Mouse (Mus musculus) lung, postnatal 10 days (tissue): ENCODE data around the gene Tnc.
A peak's percentile ranks its signal among the peaks of the same experiment; 100 is the strongest.
"Not testable (repeated sequence)": the region's sequence is repeated elsewhere in the genome, so short reads cannot be mapped to it uniquely, and the experiment has no call there.

Experiments used
- DNase-seq: peaks from one replicate; pipeline ENCODE4 v3.0.0; 2021

Gene Tnc

DNA sequence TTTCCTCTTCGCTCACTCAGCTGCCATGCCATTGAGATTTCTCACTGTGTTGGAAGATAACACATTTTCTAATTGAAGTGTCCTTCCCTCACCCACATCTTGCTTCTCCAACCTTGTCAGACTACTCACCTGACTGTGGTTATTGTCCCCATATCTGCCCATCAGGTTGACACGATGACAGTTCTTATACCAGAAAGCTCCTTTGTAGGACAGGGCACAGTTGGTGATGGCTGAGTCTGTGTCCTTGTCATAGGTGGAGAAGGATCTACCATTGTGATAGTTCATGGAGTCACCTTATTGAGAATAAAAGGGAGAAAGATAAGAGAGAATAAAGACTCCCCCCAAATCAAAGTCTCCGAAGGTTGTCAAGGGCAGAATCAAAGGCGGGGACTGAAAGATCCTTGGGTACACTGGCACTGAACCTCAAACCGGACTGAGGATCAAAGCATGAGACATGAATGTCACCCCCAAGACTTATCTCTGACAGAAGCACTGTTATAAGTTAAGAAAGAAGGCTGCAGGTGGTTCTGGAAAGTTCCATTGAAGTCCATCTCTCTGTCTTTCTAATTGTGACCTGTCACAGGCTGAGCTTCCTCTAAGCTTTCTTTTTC, 84.9 kb downstream of the Tnc start:
- DNase-seq, result no peak

DNA sequence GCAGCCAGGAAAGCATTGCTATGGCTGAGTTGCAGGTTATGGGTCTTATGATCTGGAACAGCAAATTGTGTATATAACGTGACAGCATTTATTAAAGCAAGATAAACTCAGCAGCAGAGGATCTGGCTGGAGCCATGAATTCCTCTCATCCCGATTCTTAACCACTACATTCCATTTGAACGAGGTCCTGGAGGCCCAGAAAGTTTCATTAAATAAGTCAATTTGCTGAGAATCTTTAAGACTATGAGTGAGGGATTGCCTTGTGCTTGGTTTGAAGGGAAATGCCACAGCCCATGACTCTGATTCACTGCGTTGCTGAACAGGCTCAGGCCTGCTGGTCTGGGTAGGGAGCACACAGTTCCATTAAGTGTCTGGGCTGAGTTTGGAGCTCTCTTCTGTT, 88.2 kb downstream of the Tnc start:
- peak; percentile 31 for DNase-seq

DNA sequence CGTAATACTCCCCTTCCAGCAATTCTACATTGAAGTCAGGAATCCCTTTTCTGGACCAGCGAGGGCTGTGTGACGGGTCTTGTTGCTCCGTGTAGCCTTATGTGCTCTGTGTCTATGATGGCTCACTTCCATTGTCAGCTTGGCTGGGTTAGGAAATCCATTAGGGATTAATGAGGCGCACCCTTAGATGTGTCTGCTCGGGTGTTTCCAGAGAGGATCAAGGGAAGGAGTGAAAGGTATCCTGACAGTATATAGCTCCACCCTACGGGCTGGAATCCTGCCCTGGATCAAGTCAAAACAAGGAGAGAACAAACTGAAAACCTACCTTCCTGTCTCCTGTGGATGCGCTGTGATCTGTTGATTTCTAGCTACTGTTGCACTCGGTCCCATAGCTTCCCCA, 96.8 kb downstream of the Tnc start:
- no peak for DNase-seq

DNA sequence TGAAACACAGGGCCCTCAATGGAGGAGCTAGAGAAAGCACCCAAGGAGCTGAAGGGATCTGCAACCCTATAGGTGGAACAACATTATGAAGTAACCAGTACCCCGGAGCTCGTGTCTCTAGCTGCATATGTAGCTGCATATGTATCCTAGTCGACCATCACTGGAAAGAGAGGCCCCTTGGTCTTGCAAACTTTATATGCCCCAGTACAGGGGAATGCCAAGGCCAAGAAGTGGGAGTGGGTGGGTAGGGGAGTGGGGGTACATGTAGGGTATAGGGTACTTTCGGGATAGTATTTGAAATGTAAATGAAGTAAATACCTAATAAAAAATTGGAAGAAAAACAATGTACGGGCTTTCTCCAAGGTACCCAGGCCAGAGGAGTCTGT, 98.1 kb downstream of the Tnc start:
- not testable (repeated sequence) for DNase-seq

DNA sequence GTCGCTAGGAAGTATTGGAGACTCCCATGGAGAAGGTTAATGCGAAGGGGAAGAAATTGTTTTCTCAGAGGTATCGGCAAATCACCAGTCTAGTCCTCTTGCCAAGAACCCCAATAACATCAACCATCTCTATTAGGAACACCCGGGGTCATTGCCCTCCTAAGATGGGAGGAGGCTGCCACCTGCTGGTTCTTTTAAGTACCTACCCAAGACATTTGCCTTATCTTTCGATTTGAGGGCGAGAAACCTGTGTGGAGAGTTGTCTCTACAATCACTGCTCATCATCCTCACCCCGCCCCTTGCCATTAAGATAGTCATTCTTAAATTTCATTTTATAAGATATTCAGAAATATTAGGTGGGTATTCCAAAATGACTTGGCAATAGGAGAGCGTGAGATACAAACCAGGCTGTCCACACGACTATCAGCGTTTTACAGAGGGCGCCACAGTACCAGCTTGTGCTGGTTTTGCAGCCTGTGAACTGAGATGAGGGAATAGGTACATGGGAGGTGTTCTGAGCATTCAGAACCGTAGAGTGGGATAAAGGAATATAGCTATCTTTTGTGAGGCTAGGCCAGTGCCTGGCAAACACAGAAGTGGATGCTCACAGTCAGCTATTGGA, 98.6 kb downstream of the Tnc start:
- peak; percentile 69 for DNase-seq

DNA sequence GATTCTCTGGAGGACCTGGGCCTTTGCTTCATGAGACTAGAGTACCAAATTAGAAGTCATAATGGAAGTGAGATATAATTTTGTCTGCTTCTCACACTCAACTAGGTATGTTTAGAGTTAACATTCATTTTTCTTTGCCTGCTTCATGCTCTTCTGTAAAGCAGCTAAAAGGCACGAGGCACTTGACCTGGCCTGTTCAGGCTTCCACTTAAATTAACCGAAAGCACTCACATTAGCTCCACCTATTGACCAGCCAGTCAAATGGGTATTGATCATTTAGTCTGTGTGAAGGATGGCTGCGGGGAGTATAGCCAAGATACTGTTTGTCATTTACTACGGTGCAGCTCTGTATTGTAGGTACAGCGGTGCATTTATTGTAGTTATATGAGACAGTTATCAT, 103.0 kb downstream of the Tnc start:
- no peak for DNase-seq

DNA sequence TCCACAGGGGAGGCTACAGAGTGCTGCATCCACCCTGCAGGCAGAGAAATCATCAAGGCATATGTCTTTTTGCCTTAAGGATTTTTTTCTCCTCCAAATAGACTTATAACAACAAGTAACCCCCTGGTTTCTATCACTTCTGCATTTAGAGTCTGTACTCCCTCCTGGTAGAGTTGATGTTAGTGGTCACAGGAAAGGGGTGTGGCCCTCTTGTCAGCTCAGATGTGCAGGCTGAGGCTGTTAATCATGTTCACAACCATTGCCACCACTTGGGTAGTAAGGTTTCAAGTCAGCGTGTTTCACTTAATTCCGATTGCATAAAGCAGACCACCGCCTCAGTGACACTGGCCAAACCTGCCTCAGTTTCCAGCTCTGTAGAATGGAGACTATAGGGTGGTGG, 103.9 kb downstream of the Tnc start:
- no peak for DNase-seq

DNA sequence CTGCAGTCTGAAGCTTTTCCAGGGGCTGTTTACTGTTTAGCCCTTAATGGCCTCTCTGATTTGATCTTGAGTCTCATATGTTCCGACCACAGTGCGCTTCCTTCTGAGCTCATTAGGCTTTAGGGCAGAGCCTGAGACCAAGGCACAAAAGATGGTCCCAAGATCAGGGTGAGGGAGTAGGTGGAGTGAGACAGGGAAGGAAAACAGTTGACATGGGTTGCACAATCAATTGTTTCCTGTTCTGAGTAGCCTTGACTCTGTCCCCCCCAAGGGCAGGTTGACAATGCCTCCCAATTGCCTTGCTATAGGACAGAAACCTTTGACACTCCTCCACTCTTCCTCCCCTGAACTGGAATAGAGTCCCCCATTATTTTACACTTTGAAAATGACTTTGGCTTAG, 105.4 kb downstream of the Tnc start:
- DNase-seq, result no peak

DNA sequence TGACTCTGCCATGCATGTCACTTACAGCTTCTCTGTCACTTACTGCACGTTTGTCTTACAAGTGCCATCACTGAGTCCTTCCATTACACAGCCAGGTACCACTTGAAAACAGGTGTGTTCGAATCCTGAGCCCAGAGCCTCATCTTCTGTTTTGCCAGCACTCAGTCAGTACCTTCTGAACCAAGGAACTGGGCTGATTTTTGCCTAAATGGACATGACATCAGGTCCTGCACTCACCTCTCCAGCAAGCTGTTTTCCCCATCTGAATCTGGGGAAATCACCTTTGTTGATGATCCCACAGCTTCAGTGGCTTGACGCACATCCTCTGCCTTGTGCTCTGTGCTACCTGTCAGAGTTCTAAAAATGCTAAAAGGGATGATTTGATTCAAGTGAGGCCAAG, 107.4 kb downstream of the Tnc start:
- DNase-seq, result no peak

DNA sequence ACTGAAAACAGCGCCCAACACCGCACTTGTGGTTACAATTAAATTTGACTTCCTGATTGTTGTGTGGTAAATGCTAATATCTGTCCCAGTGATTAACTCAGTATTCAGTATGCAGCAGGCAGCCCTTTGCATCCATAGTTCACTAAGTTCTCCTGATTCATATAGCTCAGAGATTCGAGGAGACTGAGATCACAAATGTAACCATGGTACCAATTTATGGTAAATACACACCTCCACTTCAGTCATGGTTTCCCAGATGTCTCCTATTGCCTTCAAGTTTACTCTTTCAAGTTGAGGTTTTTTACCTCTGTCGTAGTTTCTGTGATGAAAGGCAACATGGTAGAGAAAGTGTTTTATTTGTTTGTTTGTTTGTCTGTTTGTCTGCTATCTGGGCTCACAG, 110.9 kb downstream of the Tnc start:
- DNase-seq, result no peak

DNA sequence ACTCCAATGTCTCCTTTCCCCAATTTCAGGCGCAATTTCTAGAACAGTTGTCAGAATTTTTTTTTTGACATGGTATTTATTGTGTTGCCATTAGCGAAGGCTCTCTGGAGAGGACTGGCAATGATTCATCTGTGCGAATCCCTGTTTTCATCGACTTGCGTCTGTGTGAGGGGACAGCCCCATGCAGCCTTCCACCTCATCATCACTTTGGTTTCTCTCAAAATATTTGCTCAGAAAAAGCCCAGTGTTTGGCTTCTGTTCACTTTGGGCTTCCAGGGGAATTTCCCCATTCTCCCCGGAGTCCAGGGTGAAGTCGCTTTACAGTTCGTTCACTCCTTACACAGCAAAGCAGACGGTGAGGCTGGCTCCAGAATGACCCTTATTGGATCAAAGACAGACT, 111.5 kb downstream of the Tnc start:
- DNase-seq, result no peak

DNA sequence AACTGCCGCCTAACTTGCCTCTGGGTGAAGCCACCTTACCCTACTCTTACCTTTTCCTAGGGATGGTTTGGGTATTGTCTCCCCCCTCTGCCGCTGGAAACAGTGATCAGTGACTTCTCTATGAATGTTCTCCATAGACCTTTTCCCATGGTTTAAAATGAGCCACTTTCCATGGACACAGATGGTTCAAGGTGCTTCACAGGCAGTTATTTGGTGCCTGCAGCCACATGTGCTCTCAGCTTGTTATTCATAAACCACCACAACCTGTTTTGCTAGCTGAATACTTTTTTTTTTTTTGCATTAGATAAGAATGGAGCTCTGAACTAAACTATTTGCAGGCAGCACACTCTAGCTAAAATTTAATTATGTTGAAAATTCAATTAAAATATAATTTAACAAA, 116.0 kb downstream of the Tnc start:
- no peak for DNase-seq

DNA sequence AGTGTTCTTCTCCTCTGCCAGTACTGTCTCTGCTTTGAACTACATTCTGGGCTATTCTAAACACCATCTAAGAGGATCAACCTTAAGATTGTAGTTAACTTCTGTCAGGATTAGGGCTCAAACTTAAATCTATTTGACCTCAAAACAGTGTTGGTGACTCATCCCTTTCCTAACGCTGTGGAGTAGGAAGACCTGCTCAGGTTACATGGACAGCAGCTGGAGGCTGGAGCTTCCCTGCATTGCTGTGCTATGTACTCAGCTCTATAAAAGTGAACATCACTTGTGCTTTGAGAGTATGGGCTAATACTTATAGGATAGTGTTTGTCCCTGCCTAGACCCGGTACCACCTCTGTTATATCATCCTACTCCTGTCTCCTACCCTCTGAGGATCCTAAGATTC, 117.3 kb downstream of the Tnc start:
- DNase-seq, result no peak

DNA sequence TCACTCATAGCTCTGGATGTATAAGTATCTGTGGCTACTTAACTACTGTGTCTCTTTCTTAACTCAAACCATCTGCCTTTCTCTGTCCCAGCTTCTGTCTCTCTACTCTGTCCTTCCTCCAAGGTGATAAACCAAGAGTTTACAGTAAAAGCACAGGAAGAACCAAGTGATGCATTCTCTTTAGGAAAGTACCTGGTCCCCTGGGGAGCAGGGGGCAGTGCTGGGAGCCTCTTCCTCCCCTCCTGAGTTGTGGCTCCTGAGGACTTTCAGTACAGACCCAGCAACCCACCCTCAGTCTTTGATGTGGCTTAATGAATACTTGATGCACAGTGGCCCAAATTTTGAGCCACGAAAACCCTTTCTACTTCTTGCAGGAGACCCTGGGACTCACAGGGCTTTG, 118.6 kb downstream of the Tnc start:
- DNase-seq, result no peak

DNA sequence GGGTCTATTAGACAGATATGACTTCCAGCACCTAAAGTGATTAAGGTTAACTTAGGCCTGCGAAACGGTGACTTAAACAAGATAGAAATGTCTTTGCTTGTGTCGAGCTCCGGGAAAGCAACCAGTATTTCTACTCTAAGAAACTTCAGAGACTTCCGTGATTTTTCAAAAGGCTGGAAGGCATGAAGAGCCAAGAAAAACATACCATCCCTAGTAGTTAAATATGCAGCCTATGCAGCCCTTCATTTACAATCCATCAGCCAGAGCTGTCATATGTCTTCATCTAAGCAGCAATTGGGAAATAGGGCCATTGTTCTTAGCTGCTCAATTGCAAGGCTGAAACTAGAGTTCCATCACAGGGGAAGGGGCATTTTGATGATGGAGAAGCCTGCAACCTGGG, 129.6 kb downstream of the Tnc start:
- DNase-seq, result no peak

DNA sequence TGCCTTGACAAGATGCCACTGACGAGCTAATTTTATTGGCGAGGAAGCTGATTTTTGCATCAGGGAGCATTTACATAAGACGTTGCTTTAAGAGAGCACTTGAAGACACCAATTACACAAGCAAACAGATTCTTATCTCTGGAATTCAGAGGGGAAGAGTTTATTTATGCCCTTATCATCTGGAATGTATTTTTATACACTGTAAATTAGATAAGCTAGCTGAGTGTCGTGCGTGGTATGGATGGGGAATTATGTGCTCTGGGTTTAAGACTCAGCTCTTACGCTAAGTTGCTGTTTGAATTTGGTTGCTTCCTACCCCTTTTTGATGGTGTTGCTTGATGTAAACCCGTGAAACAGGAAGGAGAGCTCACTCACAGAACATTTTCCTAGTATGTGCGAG, 130.1 kb downstream of the Tnc start:
- no peak for DNase-seq

DNA sequence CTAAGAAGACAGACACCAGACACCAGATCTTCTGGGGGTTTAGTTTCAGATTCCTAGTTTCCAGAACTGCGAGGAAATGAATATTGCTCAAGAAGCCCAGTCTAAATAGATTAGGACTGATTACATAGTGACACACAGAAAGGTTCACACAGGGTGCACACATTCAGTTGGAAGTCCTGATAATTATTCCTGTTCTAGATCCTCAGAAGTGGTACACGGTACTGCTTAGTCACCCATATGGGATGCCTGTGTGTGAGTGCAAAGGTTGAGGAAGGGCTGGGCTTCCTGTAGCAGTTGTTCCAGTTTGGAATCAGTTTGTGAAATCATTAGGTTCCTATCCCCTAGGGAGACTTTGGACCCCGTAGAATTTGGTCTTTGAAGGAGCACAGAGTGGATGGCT, 130.5 kb downstream of the Tnc start:
- no peak for DNase-seq
